Mouse (Mus musculus) midbrain, embryonic 16.5 days (tissue): ENCODE results near the gene Tgfa. TPM values are rescaled to one million over a fixed set of nuclear protein-coding genes. Genes with fewer than 3 reads are reported as not detected.

ENCODE experiments used
- ATAC-seq: fragments of 200-750 bp; cut with Nextera tagmentation; 2 replicates; pipeline ENCODE4 v1.8.0; 2017; ENCODE audit warnings: moderate TSS enrichment
- H3K27ac ChIP-seq: fragments of 300-500 bp; sonication (generic); 2 replicates; pipeline ENCODE4 v1.5.1; 2014; ENCODE audit warnings: mild to moderate bottlenecking, low read length, mixed read lengths
- H3K27me3 ChIP-seq: fragments of 300-500 bp; sonication (generic); 2 replicates; pipeline ENCODE4 v1.6.1; 2014; ENCODE audit warnings: low read depth, low read length, mixed read lengths; ENCODE audit not compliant: control insufficient read depth, insufficient read depth
- H3K36me3 ChIP-seq: fragments of 300-500 bp; sonication (generic); 2 replicates; pipeline ENCODE4 v1.6.1; 2014; ENCODE audit warnings: mild to moderate bottlenecking, low read length, moderate library complexity, mixed read lengths; ENCODE audit not compliant: control insufficient read depth, insufficient read depth
- H3K4me1 ChIP-seq: fragments of 300-500 bp; sonication (generic); 2 replicates; pipeline ENCODE4 v1.6.1; 2014; ENCODE audit warnings: mild to moderate bottlenecking, low read length, mixed read lengths; ENCODE audit not compliant: control insufficient read depth, insufficient read depth
- H3K4me2 ChIP-seq: fragments of 300-500 bp; sonication (generic); 2 replicates; pipeline ENCODE4 v1.6.1; 2014; ENCODE audit warnings: mild to moderate bottlenecking, low read length, mixed read lengths
- H3K4me3 ChIP-seq: fragments of 300-500 bp; sonication (generic); 2 replicates; pipeline ENCODE4 v1.5.1; 2014; ENCODE audit warnings: low read depth, mild to moderate bottlenecking, low read length, moderate library complexity, mixed read lengths
- H3K9ac ChIP-seq: fragments of 300-500 bp; sonication (generic); 2 replicates; pipeline ENCODE4 v1.6.1; 2014; ENCODE audit warnings: low read depth, low read length, mixed read lengths
- H3K9me3 ChIP-seq: fragments of 300-500 bp; sonication (generic); replicated peaks from 2 replicates; pipeline ENCODE4 v1.6.1; 2014; ENCODE audit warnings: mild to moderate bottlenecking, low read length, mixed read lengths; ENCODE audit not compliant: control insufficient read depth, poor library complexity, severe bottlenecking
- WGBS: fragments of 180-500 bp; shearing (Covaris S2); extraction: QIAGEN DNeasy Blood & Tissue Kit; methylation state at CpG from one replicate; pipeline ENCODE4 v1.1.7; 2014; 5-methylcytosine and 5-hydroxymethylcytosine counted together
- polyA plus RNA-seq: library from polyadenylated mRNA; unstranded; fragments of >200 nt; fragmentation: Nextera tagmentation; extraction: Ambion mirVana; gene quantifications from 2 replicates; pipeline ENCODE4 v1.2.1, GENCODE M21; 2015

Tgfa gene
- polyA plus RNA-seq, 1 experiment from 2014 or later: 14.7 TPM

DNA sequence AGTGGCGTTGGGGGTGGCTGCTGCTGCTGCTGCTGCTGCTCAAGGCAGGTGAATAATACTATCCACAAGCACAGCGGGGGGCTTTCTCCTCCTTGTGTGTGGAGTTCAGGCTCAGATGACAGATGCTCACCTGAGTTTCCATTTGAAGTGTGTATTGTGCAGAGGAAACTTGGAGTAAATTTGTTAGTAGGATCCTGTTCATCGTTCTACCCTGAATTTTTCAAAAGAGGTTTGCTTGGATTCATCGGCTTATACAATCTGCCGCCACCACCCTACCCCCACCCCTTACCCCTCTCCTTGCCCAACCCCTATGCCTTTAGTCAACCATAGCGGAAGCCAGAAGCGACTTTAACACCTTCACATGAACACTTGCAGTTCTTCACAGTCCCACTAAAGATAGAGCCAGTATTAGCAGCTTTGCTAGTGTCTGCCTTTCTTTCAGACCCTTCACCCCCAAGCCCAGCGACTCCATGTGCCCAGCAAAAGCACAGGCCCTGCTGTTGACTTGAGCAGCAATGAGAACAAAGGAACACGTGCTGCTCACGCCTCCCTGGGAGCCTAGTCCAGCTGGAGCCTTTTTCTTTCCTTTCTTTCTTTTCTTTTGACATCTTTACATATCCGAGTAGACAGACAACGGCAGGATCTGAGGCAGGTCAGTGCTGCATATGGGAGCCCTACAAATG is 16.2 kb downstream of the Tgfa start:
- H3K27ac ChIP-seq: no peak overlapping the region
- no peaks in the 10 kb centered on the region for H3K36me3 ChIP-seq
- WGBS: 27% methylated on average over 12 of the region's 12 CpGs
- H3K4me3 ChIP-seq: no peak overlapping the region
- peaks cover 6% of the 10 kb centered on the region for H3K4me1 ChIP-seq
- H3K27me3 ChIP-seq: no peaks in the 10 kb centered on the region
- no peak overlapping the region for H3K9ac ChIP-seq
- H3K9me3 ChIP-seq: no peaks in the 10 kb centered on the region
- no peak overlapping the region for H3K4me2 ChIP-seq
- ATAC-seq: no peak

DNA sequence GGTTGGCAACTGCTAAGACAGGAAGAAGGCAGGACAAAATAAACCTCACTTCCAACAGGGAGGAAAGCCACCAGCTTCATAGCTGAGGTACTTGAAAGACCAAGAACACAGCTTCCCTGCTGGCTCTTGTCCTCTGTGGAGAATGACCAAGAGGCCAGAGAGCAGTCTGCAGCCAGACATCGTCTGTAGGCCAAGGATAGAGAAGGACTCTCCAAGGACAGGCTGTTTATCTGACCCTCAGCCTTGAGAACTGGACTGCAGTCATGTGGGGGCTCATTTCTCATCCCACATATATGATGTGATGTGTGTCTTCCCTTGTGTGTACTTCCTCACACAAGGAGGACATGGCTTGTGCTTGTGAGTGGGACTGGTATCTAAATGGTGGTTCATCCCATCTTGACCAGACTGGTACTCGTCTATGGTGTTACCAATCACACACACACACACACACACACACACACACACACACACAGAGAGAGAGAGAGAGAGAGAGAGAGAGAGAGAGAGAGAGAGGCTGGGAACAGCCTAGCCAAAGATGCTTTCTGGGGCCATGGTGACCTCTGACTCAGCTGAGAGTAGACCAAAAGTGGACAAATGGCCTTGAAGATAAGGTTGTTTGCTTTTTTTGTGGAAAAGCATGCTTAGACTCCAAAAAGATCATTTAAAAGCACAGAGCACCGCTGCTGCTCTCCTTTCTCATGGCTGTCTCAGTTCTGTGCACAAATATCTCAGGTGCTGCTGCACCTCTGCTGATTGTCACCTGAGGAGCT is 18.0 kb downstream of the Tgfa start:
- Histone ChIP-seq H3K9ac (no peak overlapping the region), H3K9me3 (no peaks in the 10 kb centered on the region), H3K4me1 (peaks cover 6% of the 10 kb centered on the region), H3K4me3 (no peak overlapping the region), H3K4me2 (no peak overlapping the region), H3K27ac (no peak overlapping the region), H3K36me3 (no peaks in the 10 kb centered on the region), H3K27me3 (no peaks in the 10 kb centered on the region)
- WGBS: 86% methylated on average over 3 of the region's 3 CpGs
- ATAC-seq: no peak

DNA sequence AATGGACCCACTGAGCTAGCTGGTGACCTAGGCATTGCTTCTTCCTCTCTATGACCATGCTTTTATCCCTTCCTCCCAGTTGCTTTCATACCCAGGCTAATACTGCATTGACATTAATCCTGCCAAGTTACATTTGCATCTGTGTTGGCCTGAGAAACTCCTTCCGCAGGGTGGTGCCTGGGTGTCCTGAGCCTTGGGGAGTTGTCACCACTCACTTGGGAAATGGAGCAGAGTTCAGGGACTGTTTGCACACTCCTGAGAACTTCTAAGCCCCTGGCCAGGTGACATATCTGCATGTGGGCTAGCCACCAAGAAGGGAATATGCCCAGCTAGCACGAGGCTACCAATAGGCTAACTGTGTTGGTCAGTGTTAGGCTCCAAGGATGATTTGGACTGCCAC is 23.0 kb downstream of the Tgfa start:
- Histone ChIP-seq H3K27me3 (no peaks in the 10 kb centered on the region), H3K27ac (no peak overlapping the region), H3K36me3 (no peaks in the 10 kb centered on the region), H3K4me2 (no peak overlapping the region), H3K4me3 (no peak overlapping the region), H3K9me3 (no peaks in the 10 kb centered on the region), H3K9ac (no peak overlapping the region), H3K4me1 (no peaks in the 10 kb centered on the region)
- WGBS: 90% methylated on average over 2 of the region's 2 CpGs
- no peak for ATAC-seq

GRCm38 (mm10) chr6:86218739-86219138 is 23.7 kb downstream of the Tgfa start:
- Histone ChIP-seq H3K27me3 (no peaks in the 10 kb centered on the region), H3K4me1 (no peaks in the 10 kb centered on the region), H3K27ac (no peak overlapping the region), H3K36me3 (no peaks in the 10 kb centered on the region), H3K4me2 (no peak overlapping the region), H3K4me3 (no peak overlapping the region), H3K9ac (no peak overlapping the region), H3K9me3 (no peaks in the 10 kb centered on the region)
- no peak for ATAC-seq
- WGBS: 90% methylated on average over 4 of the region's 4 CpGs

DNA sequence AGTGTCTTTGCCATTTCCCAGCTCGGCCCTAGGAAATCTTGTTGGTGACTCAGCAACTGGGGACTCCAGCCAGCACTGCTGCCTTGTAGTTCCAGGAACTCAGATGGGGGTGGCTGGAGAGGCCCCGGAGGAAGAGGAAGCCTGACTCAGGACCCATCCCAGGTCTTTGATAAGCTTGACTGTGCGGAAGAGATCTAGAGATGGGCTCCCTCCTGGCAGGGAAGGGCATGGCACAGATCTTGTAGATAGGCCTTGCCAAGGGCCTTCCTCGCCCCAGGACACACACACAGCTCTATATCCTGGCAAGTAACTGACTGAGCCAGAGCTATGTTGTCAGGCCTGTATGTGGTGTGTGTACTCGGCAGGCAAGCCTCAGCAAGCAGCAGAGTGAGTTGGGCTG is 24.5 kb downstream of the Tgfa start:
- H3K4me1 ChIP-seq: no peaks in the 10 kb centered on the region
- no peak overlapping the region for H3K4me2 ChIP-seq
- H3K36me3 ChIP-seq: no peaks in the 10 kb centered on the region
- no peak overlapping the region for H3K9ac ChIP-seq
- H3K4me3 ChIP-seq: no peak overlapping the region
- no peaks in the 10 kb centered on the region for H3K27me3 ChIP-seq
- ATAC-seq: no peak
- no peaks in the 10 kb centered on the region for H3K9me3 ChIP-seq
- WGBS: 84% methylated on average over 5 of the region's 5 CpGs
- H3K27ac ChIP-seq: no peak overlapping the region

DNA sequence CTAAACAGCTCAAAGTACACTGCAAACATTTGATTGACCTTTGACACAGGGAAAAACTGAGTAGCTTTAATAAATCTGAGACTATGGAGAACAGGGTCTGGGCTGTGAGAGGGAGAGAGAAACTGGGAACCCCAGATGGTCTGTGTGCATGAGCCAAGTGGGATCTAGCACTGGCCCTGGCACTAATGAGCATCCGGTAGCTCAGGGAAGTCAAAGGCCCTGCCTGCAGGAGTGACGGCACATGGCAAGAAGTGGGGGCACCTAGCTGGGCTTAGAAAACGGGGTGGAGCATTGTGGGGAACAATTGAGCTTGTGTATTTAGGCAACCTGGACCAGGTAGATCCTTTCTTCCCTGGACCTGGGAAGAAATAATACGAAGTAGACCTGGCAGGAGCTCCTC is 25.1 kb downstream of the Tgfa start:
- Histone ChIP-seq H3K36me3 (no peaks in the 10 kb centered on the region), H3K4me2 (no peak overlapping the region), H3K4me3 (no peak overlapping the region), H3K27ac (no peak overlapping the region), H3K9me3 (no peaks in the 10 kb centered on the region), H3K4me1 (no peaks in the 10 kb centered on the region), H3K9ac (no peak overlapping the region), H3K27me3 (no peaks in the 10 kb centered on the region)
- WGBS: 83% methylated on average over 4 of the region's 4 CpGs
- no peak for ATAC-seq

- WGBS: 48% methylated on average over 7 of the region's 7 CpGs
- no peaks in the 10 kb centered on the region for H3K4me1 ChIP-seq
- no peak for ATAC-seq
Observed at GRCm38 (mm10) chr6:86222381-86222780, 27.4 kb downstream of the Tgfa start.

DNA sequence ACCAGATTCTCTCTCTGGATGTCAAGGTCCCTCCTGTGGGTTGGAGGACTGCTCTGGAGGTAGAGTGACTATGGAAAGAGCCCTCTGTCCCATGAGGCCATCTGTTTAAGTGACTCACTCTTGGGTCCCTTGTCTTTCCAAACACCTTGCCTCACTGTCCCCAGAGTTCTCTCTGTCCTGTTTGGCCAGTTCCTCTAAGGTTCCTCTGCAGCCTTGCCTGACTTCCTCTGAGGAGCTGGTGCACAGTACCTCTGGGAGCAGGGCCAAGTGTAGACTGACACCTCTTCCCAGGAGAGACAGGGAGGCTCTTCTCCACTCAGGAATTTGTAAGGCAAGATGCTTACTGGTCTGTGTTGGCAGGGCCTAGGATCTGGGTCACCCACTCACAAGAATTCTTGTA is 30.6 kb downstream of the Tgfa start:
- ATAC-seq: no peak
- Histone ChIP-seq H3K9me3 (no peaks in the 10 kb centered on the region), H3K27me3 (no peaks in the 10 kb centered on the region), H3K9ac (no peak overlapping the region), H3K27ac (no peak overlapping the region), H3K4me1 (no peaks in the 10 kb centered on the region), H3K4me3 (no peak overlapping the region), H3K36me3 (no peaks in the 10 kb centered on the region), H3K4me2 (no peak overlapping the region)

More at GRCm38 (mm10) chr6:86222381-86222780, 27.4 kb downstream of the Tgfa start:
- Histone ChIP-seq H3K9me3 (no peaks in the 10 kb centered on the region), H3K27ac (no peak overlapping the region), H3K36me3 (no peaks in the 10 kb centered on the region), H3K4me3 (no peak overlapping the region), H3K9ac (no peak overlapping the region), H3K4me2 (no peak overlapping the region), H3K27me3 (no peaks in the 10 kb centered on the region)

GRCm38 (mm10) chr6:86232367-86232766 is 37.3 kb downstream of the Tgfa start:
- no peak overlapping the region for H3K9ac ChIP-seq
- H3K36me3 ChIP-seq: no peaks in the 10 kb centered on the region
- no peak overlapping the region for H3K27ac ChIP-seq
- H3K27me3 ChIP-seq: no peaks in the 10 kb centered on the region
- ATAC-seq: no peak
- H3K4me2 ChIP-seq: no peak overlapping the region
- WGBS: 92% methylated on average over 5 of the region's 5 CpGs
- no peak overlapping the region for H3K4me3 ChIP-seq
- no peaks in the 10 kb centered on the region for H3K9me3 ChIP-seq
- no peaks in the 10 kb centered on the region; the same call in 1 of the 2 replicates for H3K4me1 ChIP-seq
